Mouse (Mus musculus) stomach, postnatal 0 days (tissue): ENCODE results near the gene Tenm4. TPM values are rescaled to one million over a fixed set of nuclear protein-coding genes. Genes with fewer than 3 reads are reported as not detected.

ENCODE experiments used
- ATAC-seq: fragments of 200-750 bp; cut with Nextera tagmentation; 2 replicates; pipeline ENCODE4 v1.8.0; 2017; ENCODE audit not compliant: low FRiP score, low TSS enrichment
- DNase-seq: peaks from one replicate; pipeline ENCODE4 v3.0.0-alpha.2; 2016; ENCODE audit warnings: low spot score
- H3K27ac ChIP-seq: fragments of 300-500 bp; sonication (generic); replicated peaks from 2 replicates; pipeline ENCODE4 v1.5.1; 2014; ENCODE audit warnings: mild to moderate bottlenecking, control low read depth
- H3K27me3 ChIP-seq: fragments of 300-500 bp; sonication (generic); 2 replicates; pipeline ENCODE4 v1.6.1; 2014; ENCODE audit warnings: low read length; ENCODE audit not compliant: control insufficient read depth, insufficient read depth
- H3K36me3 ChIP-seq: fragments of 300-500 bp; sonication (generic); 2 replicates; pipeline ENCODE4 v1.6.1; 2014; ENCODE audit warnings: low read length, mixed read lengths; ENCODE audit not compliant: control insufficient read depth, insufficient read depth
- H3K4me1 ChIP-seq: fragments of 300-500 bp; sonication (generic); replicated peaks from 2 replicates; pipeline ENCODE4 v1.6.1; 2014; ENCODE audit warnings: antibody characterized with exemption; ENCODE audit not compliant: control insufficient read depth, insufficient read depth
- H3K4me2 ChIP-seq: fragments of 300-500 bp; sonication (generic); replicated peaks from 2 replicates; pipeline ENCODE4 v1.6.1; 2014; ENCODE audit warnings: low read depth, mild to moderate bottlenecking, control low read depth, moderate library complexity
- H3K4me3 ChIP-seq: fragments of 300-500 bp; sonication (generic); 2 replicates; pipeline ENCODE4 v1.5.1; 2014; ENCODE audit warnings: low read depth, low read length, control low read depth
- H3K9ac ChIP-seq: fragments of 300-500 bp; sonication (generic); 2 replicates; pipeline ENCODE4 v1.6.1; 2014; ENCODE audit warnings: mild to moderate bottlenecking, low read length, control low read depth, mixed read lengths
- H3K9me3 ChIP-seq: fragments of 300-500 bp; sonication (generic); 2 replicates; pipeline ENCODE4 v1.6.1; 2016; ENCODE audit warnings: low read length; ENCODE audit not compliant: control insufficient read depth
- CTCF ChIP-seq: IDR thresholded peaks from 2 replicates; pipeline ENCODE4 v1.5.1; 2016; ENCODE audit warnings: antibody characterized with exemption, low read depth, mild to moderate bottlenecking, moderate library complexity
- EP300 ChIP-seq: optimal IDR thresholded peaks from 2 replicates; pipeline ENCODE3; 2016; ENCODE audit warnings: antibody characterized with exemption
- WGBS: fragments of 180-500 bp; shearing (Covaris S2); extraction: QIAGEN DNeasy Blood & Tissue Kit; methylation state at CpG from one replicate; pipeline ENCODE4 v1.1.7; 2014; 5-methylcytosine and 5-hydroxymethylcytosine counted together
- polyA plus RNA-seq: library from polyadenylated mRNA; unstranded; fragments of >200 nt; fragmentation: Nextera tagmentation; extraction: Ambion mirVana; gene quantifications from 2 replicates; pipeline ENCODE4 v1.2.1, GENCODE M21; 2015

Tenm4 gene
- polyA plus RNA-seq, 1 experiment from 2014 or later: 7.2 TPM

GRCm38 (mm10) chr7:96154025-96154424 lies 17.0 kb upstream of the Tenm4 start:
- no peak for ATAC-seq
- Histone ChIP-seq H3K27me3 (no peaks in the 10 kb centered on the region), H3K9ac (no peak overlapping the region), H3K4me3 (no peak overlapping the region), H3K27ac (no peak overlapping the region), H3K4me1 (no peaks in the 10 kb centered on the region), H3K36me3 (no peaks in the 10 kb centered on the region), H3K4me2 (no peak overlapping the region), H3K9me3 (no peaks in the 10 kb centered on the region)
- TF ChIP-seq CTCF (no peak), EP300 (no peak)
- no peak for DNase-seq
- 70% methylated on average over 3 of the region's 3 CpGs for WGBS

- no peaks in the 10 kb centered on the region for H3K27me3 ChIP-seq
- no peak overlapping the region for H3K4me2 ChIP-seq
- no peak for TF ChIP-seq CTCF
- no peak for TF ChIP-seq EP300
- no peak overlapping the region for H3K9ac ChIP-seq
- DNase-seq: no peak
- no peak overlapping the region for H3K27ac ChIP-seq
- no peaks in the 10 kb centered on the region for H3K4me1 ChIP-seq
- ATAC-seq: no peak
- no peaks in the 10 kb centered on the region for H3K9me3 ChIP-seq
- no peak overlapping the region for H3K4me3 ChIP-seq
- 61% methylated on average over 7 of the region's 7 CpGs for WGBS
- H3K36me3 ChIP-seq: no peaks in the 10 kb centered on the region
Observed at GRCm38 (mm10) chr7:96156481-96157255, 14.4 kb upstream of the Tenm4 start.

- TF ChIP-seq EP300 (no peak), CTCF (no peak)
- Histone ChIP-seq H3K4me1 (peaks cover 4% of the 10 kb centered on the region; the same call in 1 of the 2 replicates), H3K4me3 (no peak overlapping the region), H3K9ac (no peak overlapping the region), H3K36me3 (no peaks in the 10 kb centered on the region), H3K9me3 (no peaks in the 10 kb centered on the region), H3K27ac (no peak overlapping the region), H3K27me3 (no peaks in the 10 kb centered on the region), H3K4me2 (no peak overlapping the region)
- ATAC-seq: no peak
- DNase-seq: no peak
Observed at GRCm38 (mm10) chr7:96164141-96164540, 6.9 kb upstream of the Tenm4 start.

GRCm38 (mm10) chr7:96168921-96169320 lies 2.1 kb upstream of the Tenm4 start:
- peak overlapping the region; percentile 18; the same call in 1 of the 2 replicates for H3K27ac ChIP-seq
- H3K9ac ChIP-seq: no peak overlapping the region
- H3K36me3 ChIP-seq: no peaks in the 10 kb centered on the region
- no peaks in the 10 kb centered on the region for H3K27me3 ChIP-seq
- peak; percentile 78; the same call in 1 of the 2 replicates for ATAC-seq
- H3K4me3 ChIP-seq: no peak overlapping the region
- no peaks in the 10 kb centered on the region for H3K9me3 ChIP-seq
- H3K4me2 ChIP-seq: no peak overlapping the region
- 20% methylated on average over 3 of the region's 3 CpGs for WGBS
- peak; percentile 57 for DNase-seq
- peaks cover 5% of the 10 kb centered on the region; the same call in 1 of the 2 replicates for H3K4me1 ChIP-seq
- TF ChIP-seq EP300 (no peak), CTCF (no peak)

- no peak for TF ChIP-seq EP300
- TF ChIP-seq CTCF: no peak
- ATAC-seq (no peak), DNase-seq (no peak)
- Histone ChIP-seq H3K27me3 (no peaks in the 10 kb centered on the region), H3K9ac (no peak overlapping the region), H3K27ac (no peak overlapping the region), H3K4me2 (peak overlapping the region; percentile 27; the same call in 1 of the 2 replicates), H3K36me3 (no peaks in the 10 kb centered on the region), H3K4me3 (no peak overlapping the region), H3K4me1 (peaks cover 5% of the 10 kb centered on the region; the same call in 1 of the 2 replicates), H3K9me3 (no peaks in the 10 kb centered on the region)
- 38% methylated on average over 11 of the region's 11 CpGs for WGBS
Observed at GRCm38 (mm10) chr7:96171596-96172563, 834 bp downstream of the Tenm4 start.

- no peak overlapping the region for H3K4me2 ChIP-seq
- 84% methylated on average over 8 of the region's 8 CpGs for WGBS
- no peaks in the 10 kb centered on the region for H3K27me3 ChIP-seq
- no peak for TF ChIP-seq CTCF
- no peaks in the 10 kb centered on the region for H3K9me3 ChIP-seq
- ATAC-seq (no peak), DNase-seq (no peak)
- no peak overlapping the region for H3K4me3 ChIP-seq
- H3K36me3 ChIP-seq: no peaks in the 10 kb centered on the region
- no peak overlapping the region for H3K9ac ChIP-seq
- no peak overlapping the region for H3K27ac ChIP-seq
- no peaks in the 10 kb centered on the region for H3K4me1 ChIP-seq
Observed at GRCm38 (mm10) chr7:96176781-96177180, 5.7 kb downstream of the Tenm4 start.
